Mouse (Mus musculus): Measurements from ENCODE around the gene Chchd4. TPM values are rescaled to one million over a fixed set of nuclear protein-coding genes. Genes with fewer than 3 reads are reported as not detected.
A peak's percentile ranks its signal among the peaks of the same experiment; 100 is the strongest.

The Chchd4 gene
- polyA plus RNA-seq, 1 experiment from 2014 or later: 40.9 TPM

- H3K9me3 ChIP-seq: no peaks in the 10 kb centered on the region
- peaks cover 7% of the 10 kb centered on the region for H3K4me1 ChIP-seq
- no peak for DNase-seq (ENCODE audit: extremely low spot score, low spot score)
- H3K27ac ChIP-seq: no peak overlapping the region
- no peaks in the 10 kb centered on the region for H3K27me3 ChIP-seq (ENCODE audit: poor library complexity, severe bottlenecking)
- H3K36me3 ChIP-seq (replicated peaks): peaks cover 85% of the 10 kb centered on the region
- WGBS: 89% methylated on average over 1 of the region's 1 CpGs
- H3K4me3 ChIP-seq: no peak overlapping the region
These were observed 6.2 kb downstream of the Chchd4 start for GRCm38 (mm10) chr6:91467106-91467505.

DNA sequence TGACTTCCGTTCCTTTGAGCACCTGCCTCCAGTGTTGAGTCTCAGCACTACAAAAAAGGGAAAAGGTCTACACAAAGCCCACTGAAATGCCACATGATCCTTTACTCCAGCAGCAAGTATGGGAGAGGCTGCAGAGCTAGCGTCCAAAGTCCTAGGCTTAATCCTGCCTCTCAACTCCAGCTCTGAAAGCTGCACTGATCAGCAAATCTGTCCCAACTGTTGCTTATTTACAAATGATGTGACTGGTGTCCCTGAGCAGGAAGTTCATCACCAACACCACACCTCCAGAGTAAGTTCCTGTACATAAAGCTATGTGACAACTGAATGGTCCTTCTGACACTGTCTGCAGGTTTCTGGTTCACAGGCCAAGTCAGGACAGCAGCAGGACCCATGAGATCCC lies 7.6 kb downstream of the Chchd4 start:
- 88% methylated on average over 2 of the region's 2 CpGs for WGBS
- no peak overlapping the region for H3K27ac ChIP-seq
- H3K4me3 ChIP-seq: no peak overlapping the region
- DNase-seq (ENCODE audit: extremely low spot score, low spot score): no peak
- H3K4me1 ChIP-seq: no peaks in the 10 kb centered on the region
- no peaks in the 10 kb centered on the region for H3K27me3 ChIP-seq (ENCODE audit: poor library complexity, severe bottlenecking)
- no peaks in the 10 kb centered on the region for H3K9me3 ChIP-seq
- H3K36me3 ChIP-seq (replicated peaks): peaks cover 82% of the 10 kb centered on the region

DNA sequence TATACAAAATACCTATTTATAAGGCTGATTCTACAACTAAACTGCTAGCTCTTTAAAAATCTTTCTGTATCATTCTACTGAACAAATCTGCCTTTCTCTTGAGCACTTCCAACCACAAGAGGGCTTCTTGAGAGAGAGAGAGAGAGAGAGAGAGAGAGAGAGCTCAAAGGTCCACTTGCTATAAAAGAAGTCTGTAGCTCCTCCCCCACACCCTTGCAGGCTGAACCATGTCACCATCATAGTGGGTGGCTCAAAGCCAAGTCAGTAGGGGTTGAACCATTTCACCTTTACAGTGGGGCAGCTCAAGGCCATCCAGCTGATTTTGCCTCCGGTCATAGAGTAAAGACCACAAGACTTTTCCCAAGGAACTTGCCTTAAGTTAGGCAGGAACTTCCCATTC lies 13.9 kb downstream of the Chchd4 start:
- Histone ChIP-seq H3K27ac (no peak overlapping the region), H3K4me1 (no peaks in the 10 kb centered on the region), H3K4me3 (no peak overlapping the region), H3K36me3 (replicated peaks) (peaks cover 24% of the 10 kb centered on the region), H3K27me3 (ENCODE audit: poor library complexity, severe bottlenecking) (no peaks in the 10 kb centered on the region), H3K9me3 (no peaks in the 10 kb centered on the region)
- DNase-seq (ENCODE audit: extremely low spot score, low spot score): no peak
- WGBS: 92% methylated on average over 1 of the region's 1 CpGs

DNA sequence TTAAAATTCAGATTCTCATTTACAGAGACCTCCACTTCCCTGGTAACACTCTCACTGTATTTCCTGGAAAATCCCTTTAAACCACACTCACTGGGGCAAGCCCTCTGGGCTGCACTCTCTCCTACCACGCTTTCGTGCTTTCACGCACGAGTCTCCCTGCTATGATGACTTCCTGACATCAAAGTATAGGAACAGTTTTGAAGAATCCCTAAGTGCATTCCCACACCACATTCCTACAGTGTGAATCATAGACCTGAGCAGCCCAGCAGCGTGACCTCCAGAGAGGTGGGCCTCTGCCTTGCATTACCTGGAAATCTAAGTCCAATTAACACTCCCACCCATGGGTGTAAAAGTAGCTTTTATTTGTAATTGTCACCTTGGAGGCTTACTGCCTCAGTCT lies 18.8 kb downstream of the Chchd4 start:
- Histone ChIP-seq H3K4me1 (peaks cover 7% of the 10 kb centered on the region), H3K27me3 (ENCODE audit: poor library complexity, severe bottlenecking) (no peaks in the 10 kb centered on the region)
- 75% methylated on average over 5 of the region's 5 CpGs for WGBS

GRCm38 (mm10) chr6:91452056-91452455 lies 21.3 kb downstream of the Chchd4 start:
- no peaks in the 10 kb centered on the region for H3K9me3 ChIP-seq
- WGBS: 78% methylated on average over 1 of the region's 1 CpGs
- no peak overlapping the region for H3K4me3 ChIP-seq
- H3K27ac ChIP-seq: no peak overlapping the region
- H3K27me3 ChIP-seq (ENCODE audit: poor library complexity, severe bottlenecking): no peaks in the 10 kb centered on the region
- no peak for DNase-seq (ENCODE audit: extremely low spot score, low spot score)
- H3K4me1 ChIP-seq: peaks cover 7% of the 10 kb centered on the region
- no peaks in the 10 kb centered on the region for H3K36me3 ChIP-seq (replicated peaks)

More for the DNA sequence above, 18.8 kb downstream of the Chchd4 start:
- no peak overlapping the region for H3K4me3 ChIP-seq
- H3K36me3 ChIP-seq (replicated peaks): no peaks in the 10 kb centered on the region
- H3K27ac ChIP-seq: no peak overlapping the region
- DNase-seq (ENCODE audit: extremely low spot score, low spot score): no peak
- H3K9me3 ChIP-seq: no peaks in the 10 kb centered on the region

- WGBS: 71% methylated on average over 3 of the region's 3 CpGs
- Histone ChIP-seq H3K36me3 (replicated peaks) (no peaks in the 10 kb centered on the region), H3K9me3 (no peaks in the 10 kb centered on the region), H3K27ac (no peak overlapping the region), H3K4me1 (peaks cover 7% of the 10 kb centered on the region), H3K27me3 (ENCODE audit: poor library complexity, severe bottlenecking) (no peaks in the 10 kb centered on the region), H3K4me3 (no peak overlapping the region)
- no peak for DNase-seq (ENCODE audit: extremely low spot score, low spot score)
These were observed 23.7 kb downstream of the Chchd4 start for GRCm38 (mm10) chr6:91449472-91450225.

GRCm38 (mm10) chr6:91445316-91445715 lies 28.0 kb downstream of the Chchd4 start:
- H3K27me3 ChIP-seq (ENCODE audit: poor library complexity, severe bottlenecking): no peaks in the 10 kb centered on the region
- no peaks in the 10 kb centered on the region for H3K9me3 ChIP-seq
- H3K36me3 ChIP-seq (replicated peaks): no peaks in the 10 kb centered on the region
- 85% methylated on average over 3 of the region's 3 CpGs for WGBS
- H3K4me3 ChIP-seq: no peak overlapping the region
- DNase-seq (ENCODE audit: extremely low spot score, low spot score): no peak
- peaks cover 8% of the 10 kb centered on the region for H3K4me1 ChIP-seq
- no peak overlapping the region for H3K27ac ChIP-seq

DNA sequence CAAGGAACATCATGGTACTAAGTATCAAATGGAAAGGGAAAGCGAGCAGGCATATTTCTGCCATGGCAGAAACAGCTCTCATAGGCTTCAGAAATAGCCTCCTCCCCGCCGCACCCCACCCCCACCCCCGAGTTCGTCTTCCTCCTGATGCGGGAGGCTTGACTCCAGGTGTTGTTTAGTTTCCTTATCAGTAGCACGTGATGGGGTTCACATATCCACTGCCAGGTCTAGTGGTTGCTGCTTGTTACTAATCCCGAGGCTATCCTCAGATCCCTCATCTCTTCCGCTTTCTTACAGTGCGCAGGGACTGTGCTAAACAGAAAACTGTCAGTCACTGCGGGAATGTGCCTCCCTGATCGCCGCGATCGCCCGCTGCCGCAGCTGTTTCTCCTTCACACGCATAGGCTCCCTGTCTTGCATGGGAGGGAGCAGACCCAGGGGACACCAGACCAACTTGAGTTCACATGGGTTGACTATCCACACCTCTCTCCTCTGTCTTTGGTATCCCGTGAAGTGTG lies 32.1 kb downstream of the Chchd4 start:
- 5% methylated on average over 19 of the region's 19 CpGs for WGBS
- peaks cover 15% of the 10 kb centered on the region; the same call in 1 of the 2 replicates for H3K27me3 ChIP-seq (ENCODE audit: poor library complexity, severe bottlenecking)
- DNase-seq (ENCODE audit: extremely low spot score, low spot score): no peak
- peaks cover 8% of the 10 kb centered on the region for H3K4me1 ChIP-seq
- H3K36me3 ChIP-seq (replicated peaks): no peaks in the 10 kb centered on the region
- H3K27ac ChIP-seq: peak overlapping the region; percentile 83
- H3K4me3 ChIP-seq: peak overlapping the region; percentile 66
- no peaks in the 10 kb centered on the region for H3K9me3 ChIP-seq

- H3K27me3 ChIP-seq (ENCODE audit: poor library complexity, severe bottlenecking): peaks cover 15% of the 10 kb centered on the region; the same call in 1 of the 2 replicates
- peak; percentile 95 for DNase-seq (ENCODE audit: extremely low spot score, low spot score)
- H3K9me3 ChIP-seq: no peaks in the 10 kb centered on the region
- 2% methylated on average over 30 of the region's 30 CpGs for WGBS
- peak overlapping the region; percentile 83 for H3K27ac ChIP-seq
- no peaks in the 10 kb centered on the region for H3K36me3 ChIP-seq (replicated peaks)
- H3K4me1 ChIP-seq: peaks cover 8% of the 10 kb centered on the region
- peak overlapping the region; percentile 66 for H3K4me3 ChIP-seq
These were observed 32.7 kb downstream of the Chchd4 start for GRCm38 (mm10) chr6:91440474-91441144.

- H3K27ac ChIP-seq: no peak overlapping the region
- DNase-seq (ENCODE audit: extremely low spot score, low spot score): no peak
- no peaks in the 10 kb centered on the region for H3K4me1 ChIP-seq
- H3K9me3 ChIP-seq: no peaks in the 10 kb centered on the region
- WGBS: 76% methylated on average over 4 of the region's 4 CpGs
- no peak overlapping the region for H3K4me3 ChIP-seq
- peaks cover 11% of the 10 kb centered on the region for H3K27me3 ChIP-seq (ENCODE audit: poor library complexity, severe bottlenecking)
- H3K36me3 ChIP-seq (replicated peaks): no peaks in the 10 kb centered on the region
These were observed 49.2 kb downstream of the Chchd4 start for GRCm38 (mm10) chr6:91424151-91424550.

DNA sequence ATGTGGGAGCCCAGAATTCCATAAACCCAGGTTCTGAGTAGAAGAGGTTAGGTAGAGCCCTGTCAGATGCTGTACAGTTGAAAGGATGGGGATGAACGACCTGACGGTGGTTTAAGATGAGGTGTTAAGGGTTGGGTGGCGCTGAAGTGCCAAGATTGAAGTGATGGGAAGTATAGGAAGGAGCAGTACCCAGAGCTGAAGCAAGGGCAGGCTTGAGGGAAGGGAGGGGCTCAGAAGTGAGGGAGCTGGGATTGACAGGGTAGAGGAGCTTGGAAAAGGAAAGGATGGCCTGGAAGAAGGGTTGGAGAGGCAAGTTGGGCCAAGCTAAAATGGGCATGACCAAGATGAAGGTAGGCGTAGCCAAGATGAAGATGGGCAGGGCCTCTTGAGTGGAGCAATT lies 51.7 kb downstream of the Chchd4 start:
- Histone ChIP-seq H3K36me3 (replicated peaks) (no peaks in the 10 kb centered on the region), H3K27ac (no peak overlapping the region), H3K4me1 (no peaks in the 10 kb centered on the region), H3K9me3 (no peaks in the 10 kb centered on the region), H3K4me3 (no peak overlapping the region), H3K27me3 (ENCODE audit: poor library complexity, severe bottlenecking) (peaks cover 24% of the 10 kb centered on the region)
- WGBS: 74% methylated on average over 4 of the region's 4 CpGs
- DNase-seq (ENCODE audit: extremely low spot score, low spot score): no peak

DNA sequence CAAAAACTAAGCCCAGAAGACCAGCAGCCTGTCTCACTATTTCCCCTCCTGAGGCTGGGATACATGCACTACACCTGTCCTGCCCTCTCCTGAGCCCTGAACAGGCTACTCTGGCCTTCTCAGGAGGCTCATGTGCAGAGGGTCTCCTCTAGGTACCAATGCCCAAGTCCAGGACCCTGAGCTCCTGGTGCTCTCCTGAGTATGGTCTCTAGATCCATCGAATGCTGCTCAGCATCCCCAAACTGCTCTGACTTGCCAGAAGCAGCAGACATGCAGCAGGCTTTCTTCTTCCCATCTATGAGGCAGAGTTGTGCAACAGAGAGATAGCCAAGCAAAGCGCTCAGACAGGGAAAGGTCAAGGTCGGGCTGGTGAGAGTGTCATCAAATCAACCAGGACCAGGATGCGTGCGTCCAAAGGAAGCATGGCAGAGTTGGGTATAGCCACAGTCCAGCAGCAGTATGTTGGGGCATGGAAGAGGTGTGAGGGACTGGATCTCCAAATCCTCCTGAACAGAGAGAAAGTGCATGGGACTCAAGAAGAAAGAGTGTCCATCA lies 56.0 kb downstream of the Chchd4 start:
- Histone ChIP-seq H3K27ac (no peak overlapping the region), H3K4me3 (no peak overlapping the region), H3K27me3 (ENCODE audit: poor library complexity, severe bottlenecking) (peaks cover 66% of the 10 kb centered on the region), H3K9me3 (no peaks in the 10 kb centered on the region), H3K4me1 (no peaks in the 10 kb centered on the region), H3K36me3 (replicated peaks) (no peaks in the 10 kb centered on the region)
- DNase-seq (ENCODE audit: extremely low spot score, low spot score): no peak
- WGBS: 86% methylated on average over 5 of the region's 5 CpGs

GRCm38 (mm10) chr6:91416146-91416545 lies 57.2 kb downstream of the Chchd4 start:
- Histone ChIP-seq H3K4me1 (peaks cover 10% of the 10 kb centered on the region), H3K27me3 (ENCODE audit: poor library complexity, severe bottlenecking) (peaks cover 69% of the 10 kb centered on the region), H3K27ac (no peak overlapping the region), H3K36me3 (replicated peaks) (no peaks in the 10 kb centered on the region), H3K9me3 (no peaks in the 10 kb centered on the region), H3K4me3 (no peak overlapping the region)
- no peak for DNase-seq (ENCODE audit: extremely low spot score, low spot score)
- 82% methylated on average over 4 of the region's 4 CpGs for WGBS
